Mouse (Mus musculus) retina, postnatal 1 day (tissue): ENCODE results near the gene Krt26.

Experiments
- DNase-seq: peaks from one replicate; pipeline ENCODE4 v3.0.0-alpha.2; 2012

The Krt26 gene

GRCm38 (mm10) chr11:99337866-99338265, at the start of gene Krt26:
TSS of gene Krt26 (minus strand) at chr11:99337966.
- no peak for DNase-seq

GRCm38 (mm10) chr11:99385813-99386721, 48.3 kb upstream of the Krt26 start:
- DNase-seq: peak; percentile 93

DNA sequence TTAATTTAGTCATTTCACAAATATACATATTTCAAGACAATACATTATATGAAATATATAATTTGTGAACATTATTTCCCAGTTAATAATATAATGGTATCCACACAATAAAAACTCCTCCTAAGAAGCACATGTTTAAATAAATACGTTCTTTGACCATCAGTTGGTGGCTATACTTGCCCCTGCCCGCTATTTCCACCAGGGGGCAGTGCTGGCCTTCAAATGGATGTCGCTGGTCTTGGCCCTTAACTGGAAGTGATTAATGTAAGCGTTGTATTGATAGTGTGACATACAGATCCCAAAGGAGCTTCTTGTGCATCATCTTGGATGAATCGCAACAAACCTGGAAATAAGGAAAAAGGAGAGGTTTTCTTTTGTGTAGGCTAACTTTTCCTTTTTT, 41.8 kb upstream of the Krt26 start:
- peak; percentile 82 for DNase-seq

DNA sequence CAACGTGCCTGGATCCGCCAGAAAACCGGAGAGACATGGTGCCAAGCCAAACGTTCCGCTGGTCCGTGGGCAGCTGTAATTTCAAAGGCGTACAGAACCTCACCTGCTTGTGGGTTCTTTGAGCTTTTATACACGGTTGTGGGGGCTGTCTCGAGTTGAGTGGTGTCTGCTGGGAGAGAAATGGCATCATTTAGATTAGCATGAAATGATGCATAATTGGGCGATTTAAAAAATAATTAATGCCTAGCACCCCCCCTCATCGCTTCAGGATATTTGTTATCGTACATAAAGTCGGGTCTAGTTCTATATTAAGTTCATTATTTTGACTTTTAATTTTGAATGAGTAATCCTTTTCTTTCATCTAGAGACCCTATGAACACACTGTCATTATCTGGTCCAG, 37.0 kb upstream of the Krt26 start, which contains the start of gene Krt28:
TSS of gene Krt28 (minus strand) at position 101 of the 400 bp plus-strand sequence.
- DNase-seq: no peak

DNA sequence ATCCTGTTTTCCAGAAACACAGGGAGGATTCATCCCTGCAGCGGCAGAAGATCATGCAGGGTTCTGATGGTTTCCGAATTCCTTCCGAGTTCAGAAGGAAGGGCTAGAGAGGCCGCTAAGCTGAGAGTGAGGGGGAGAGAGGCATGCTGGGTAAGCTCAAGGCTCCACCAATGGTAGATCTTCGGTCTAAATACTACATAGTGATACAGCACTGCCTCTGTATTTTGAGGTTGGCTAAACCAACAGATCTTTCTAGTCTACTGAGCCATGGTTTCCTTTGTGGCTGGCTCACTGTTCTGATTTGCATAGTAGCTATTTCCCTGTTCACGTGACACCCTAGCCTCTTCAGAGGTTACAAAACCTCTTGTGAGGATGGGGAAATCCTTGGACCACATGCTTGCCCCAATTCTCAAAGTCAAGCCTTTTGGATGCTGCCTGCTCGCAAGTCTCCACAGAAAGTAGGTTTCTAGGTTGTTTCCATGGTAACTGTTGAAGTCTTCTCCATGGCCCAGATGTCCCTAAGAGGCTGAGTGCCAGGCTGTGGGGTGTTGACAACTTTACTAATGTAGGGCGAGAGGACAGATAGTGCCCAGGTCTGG, 32.2 kb upstream of the Krt26 start:
- peak; percentile 73 for DNase-seq

- peak; percentile 59 for DNase-seq
Measured at GRCm38 (mm10) chr11:99369229-99369628, 31.5 kb upstream of the Krt26 start.

GRCm38 (mm10) chr11:99366791-99367190, 29.0 kb upstream of the Krt26 start:
- peak; percentile 37 for DNase-seq

GRCm38 (mm10) chr11:99364412-99364811, 26.6 kb upstream of the Krt26 start:
- DNase-seq: peak; percentile 74

DNA sequence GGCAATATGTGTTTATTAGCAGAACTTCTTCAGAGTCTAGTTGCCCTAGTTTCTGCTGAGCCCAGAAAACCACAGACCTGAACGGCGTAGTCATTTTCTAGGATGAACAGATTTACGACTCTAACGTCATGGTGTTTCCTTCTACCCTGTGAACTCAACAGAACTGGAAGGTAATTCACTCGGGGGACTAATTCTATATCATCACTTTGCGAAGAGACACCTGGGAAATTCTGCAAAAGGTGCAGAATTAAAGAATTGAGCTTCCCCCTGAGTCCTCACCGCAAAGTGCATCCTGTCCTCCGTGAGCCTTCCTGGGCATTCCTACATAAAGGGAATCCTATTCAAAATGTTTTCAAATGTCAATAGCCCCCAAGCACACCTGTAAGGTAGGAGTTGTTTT, 23.7 kb upstream of the Krt26 start:
- no peak for DNase-seq

DNA sequence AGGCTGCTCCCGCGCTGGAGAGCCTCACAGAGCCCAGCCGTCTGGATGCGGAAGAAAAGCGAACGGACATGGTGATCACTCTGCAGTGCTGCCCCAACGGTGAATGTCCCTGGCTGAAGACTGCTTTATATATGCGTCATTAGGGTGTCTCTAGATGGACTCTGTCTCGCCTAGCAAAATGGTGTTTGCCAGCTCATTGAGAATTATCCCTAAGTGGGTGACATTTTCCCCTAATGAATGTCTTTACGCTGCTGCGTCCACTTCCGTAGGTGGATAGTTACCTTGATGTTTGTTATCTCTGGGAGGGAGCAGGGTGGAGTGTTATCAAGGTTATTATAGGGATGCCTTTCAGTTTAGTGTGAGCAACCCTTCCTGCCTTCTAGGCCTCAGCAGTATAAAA, 13.2 kb upstream of the Krt26 start, which contains the start of gene Krt27:
TSS of gene Krt27 (minus strand) at position 101 of the 400 bp plus-strand sequence.
- no peak for DNase-seq

GRCm38 (mm10) chr11:99339299-99339847, 1.6 kb upstream of the Krt26 start:
- peak; percentile 40 for DNase-seq

DNA sequence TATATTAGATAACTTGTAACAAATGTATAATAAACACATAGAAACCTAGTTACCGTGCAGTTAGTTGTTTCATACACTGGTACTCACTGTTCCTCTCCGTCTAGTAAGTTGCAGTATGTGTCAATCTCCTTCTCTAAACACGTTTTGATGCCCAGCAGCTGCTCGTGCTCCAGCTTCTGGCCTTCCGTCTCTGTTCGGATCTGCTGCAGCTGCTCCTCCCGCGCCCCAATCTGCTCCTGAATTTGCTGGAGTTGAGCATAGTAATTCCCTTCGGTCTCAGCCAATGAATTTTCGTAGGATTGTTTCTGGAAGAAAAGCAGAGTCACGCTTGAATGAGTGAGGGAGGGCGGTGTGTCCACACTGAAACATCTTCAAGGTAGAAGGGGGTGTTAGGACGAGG, 4.3 kb downstream of the Krt26 start:
- no peak for DNase-seq

DNA sequence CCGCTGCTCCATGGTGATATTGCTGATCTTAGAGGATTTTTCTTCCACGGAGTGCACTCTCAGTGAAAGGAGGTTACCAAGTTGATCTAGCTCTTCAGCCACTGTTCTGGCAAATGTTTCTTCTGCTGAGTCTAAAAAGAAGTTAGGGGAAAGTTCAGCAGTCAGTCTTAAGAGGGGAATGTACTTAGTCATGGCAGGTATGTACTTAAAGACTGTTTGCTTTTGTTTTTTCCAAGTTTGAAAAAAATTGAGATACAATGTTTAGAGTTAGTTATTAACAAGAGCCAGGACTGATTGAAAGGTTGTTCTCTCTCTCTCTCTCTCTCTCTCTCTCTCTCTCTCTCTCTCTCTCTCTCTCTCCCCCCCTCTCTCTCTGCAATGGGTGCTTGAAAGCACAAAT, 8.1 kb downstream of the Krt26 start:
- no peak for DNase-seq

GRCm38 (mm10) chr11:99322851-99323250, 14.9 kb downstream of the Krt26 start, which contains the start of gene Krt25:
TSS of gene Krt25 (minus strand) at chr11:99322951.
- DNase-seq: no peak

GRCm38 (mm10) chr11:99321094-99321493, 16.7 kb downstream of the Krt26 start:
- no peak for DNase-seq

DNA sequence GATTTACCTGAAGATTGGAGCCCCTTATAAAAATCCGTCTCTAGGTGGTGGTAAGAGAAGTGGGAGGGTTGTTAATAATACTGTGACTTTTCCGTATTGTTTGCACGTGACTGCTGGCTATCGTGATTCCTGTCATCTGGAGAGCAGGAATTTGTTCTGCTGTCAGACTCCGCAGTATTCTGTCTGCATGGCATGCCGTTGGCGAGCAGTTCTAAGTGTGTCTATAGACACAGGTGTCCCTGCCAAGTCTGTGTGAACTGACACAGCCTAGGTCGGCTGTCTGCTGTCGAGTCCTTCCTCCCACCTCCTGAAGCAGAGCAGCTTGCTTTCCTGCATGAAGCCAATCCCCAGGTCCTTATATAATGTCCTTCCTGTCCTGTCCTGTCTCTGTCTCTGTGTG, 18.6 kb downstream of the Krt26 start:
- no peak for DNase-seq

- no peak for DNase-seq
Measured at GRCm38 (mm10) chr11:99316543-99316942, 21.2 kb downstream of the Krt26 start.

- DNase-seq: no peak
Measured at GRCm38 (mm10) chr11:99314594-99314993, 23.2 kb downstream of the Krt26 start.

- peak; percentile 73 for DNase-seq
Measured at GRCm38 (mm10) chr11:99310882-99311281, 26.9 kb downstream of the Krt26 start.

DNA sequence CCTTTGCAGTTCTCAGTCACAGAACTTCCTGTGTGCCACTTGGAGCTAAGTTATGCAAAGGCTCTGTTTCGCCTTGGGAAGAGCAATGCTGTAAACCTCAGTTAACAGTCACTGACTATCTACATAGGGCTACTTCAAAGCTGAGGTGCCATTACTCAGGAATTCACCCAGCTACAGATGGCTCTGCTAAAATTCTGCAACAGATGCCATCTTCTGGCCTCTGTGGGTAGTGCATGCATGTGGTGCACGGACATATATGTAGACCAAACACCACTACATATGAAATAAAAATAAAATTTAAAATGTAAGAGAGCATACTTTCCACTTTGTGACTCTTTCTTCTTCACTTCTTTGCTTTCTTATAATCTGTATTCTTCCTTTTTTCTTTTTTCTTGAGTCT, 30.2 kb downstream of the Krt26 start:
- peak; percentile 76 for DNase-seq

DNA sequence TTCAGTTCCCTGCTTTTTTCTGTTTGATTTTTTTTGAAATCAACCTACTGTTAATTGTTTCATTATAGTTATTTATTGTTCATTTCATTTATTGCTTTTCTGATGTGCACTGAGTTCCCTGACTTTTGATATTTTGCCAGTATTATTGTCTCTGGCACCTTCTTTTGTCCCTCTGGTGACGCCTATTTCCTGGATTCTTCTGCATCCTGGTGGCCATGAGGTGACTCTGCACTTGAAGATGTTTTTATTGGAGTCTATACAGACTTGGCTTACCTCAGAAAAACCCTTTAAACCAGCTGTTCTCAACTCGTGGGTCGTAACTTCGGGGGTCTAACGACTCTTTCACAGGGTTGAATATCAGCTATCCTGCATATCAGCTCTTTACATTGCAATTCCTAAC, 42.7 kb downstream of the Krt26 start:
- DNase-seq: no peak

DNA sequence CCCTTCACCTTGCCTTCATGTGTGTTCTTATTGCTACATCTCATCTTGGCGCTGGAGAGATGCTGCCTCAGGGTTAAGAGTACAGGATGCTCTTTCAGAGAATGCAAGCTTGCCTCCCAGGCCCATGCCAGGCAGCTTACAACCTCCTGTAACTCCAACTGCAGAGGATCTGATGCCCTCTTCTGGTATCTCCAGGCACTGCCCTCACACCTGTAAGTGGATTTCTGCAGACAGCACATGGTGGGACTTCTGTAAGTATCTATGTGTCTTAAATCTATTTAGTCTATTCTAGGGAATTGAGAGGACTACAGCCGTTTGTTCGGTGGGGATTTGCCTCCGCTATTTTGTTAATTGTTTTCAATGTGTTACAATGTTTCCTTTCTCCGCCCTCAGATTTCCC, 44.9 kb downstream of the Krt26 start:
- DNase-seq: peak; percentile 66

DNA sequence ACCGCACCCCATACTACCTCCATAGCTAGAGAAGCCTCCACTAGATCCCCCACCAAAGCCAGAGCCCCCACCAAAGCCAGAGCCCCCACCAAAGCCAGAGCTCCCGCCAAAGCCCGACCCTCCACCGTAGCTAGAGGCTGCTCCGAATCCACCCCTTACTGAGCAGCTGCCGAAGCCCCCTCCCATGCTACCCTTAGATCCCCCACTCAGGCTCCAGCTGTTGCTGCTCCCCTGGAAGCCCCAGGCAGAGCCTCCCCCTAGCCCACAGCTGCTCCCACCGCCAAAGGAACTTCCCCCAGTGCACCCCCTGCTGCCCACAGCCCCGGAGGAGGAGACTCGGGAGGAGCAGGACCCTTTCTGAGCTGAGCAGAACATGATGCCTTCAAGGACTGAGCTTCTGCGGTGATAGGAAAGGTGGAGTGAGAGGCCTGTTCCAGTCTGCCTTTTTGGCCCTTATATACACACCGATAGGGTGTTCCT, 52.9 kb downstream of the Krt26 start, which contains the start of gene Krt24:
TSS of gene Krt24 (minus strand) at position 430 of the 480 bp plus-strand sequence.
- peak; percentile 43 for DNase-seq
